Mouse (Mus musculus) kidney, adult 2 months (tissue): ENCODE data around the gene Cldn17.

Experiments
- CTCF ChIP-seq: fragments of 200-500 bp; conservative IDR thresholded peaks from 2 replicates; pipeline ENCODE4 v1.5.1; 2011; ENCODE audit warnings: low read depth, mild to moderate bottlenecking, control low read depth, low read length, moderate library complexity, mixed read lengths; ENCODE audit not compliant: insufficient read depth, insufficient read length
- POLR2A ChIP-seq: fragments of 200-500 bp; IDR thresholded peaks from one replicate; pipeline ENCODE4 v1.6.1; 2011; ENCODE audit warnings: low read depth, low read length, control low read depth

GRCm38 (mm10) chr16:88511348-88511747, 4.6 kb upstream of the Cldn17 start:
- TF ChIP-seq CTCF (no peak), POLR2A (no peak)
